Mouse (Mus musculus) cortical plate, adult 2 months (tissue): ENCODE data around the gene Slc46a2.

Experiments used
- CTCF ChIP-seq: fragments of 200-500 bp; IDR thresholded peaks from 2 replicates; pipeline ENCODE4 v1.5.1; 2011; ENCODE audit warnings: mild to moderate bottlenecking, control low read depth, low read length; ENCODE audit not compliant: insufficient read depth; ENCODE audit errors: extremely low read depth
- POLR2A ChIP-seq: fragments of 200-500 bp; IDR thresholded peaks from 2 replicates; pipeline ENCODE4 v1.6.1; 2011; ENCODE audit warnings: mild to moderate bottlenecking, low read length, control low read depth; ENCODE audit not compliant: insufficient read depth; ENCODE audit errors: extremely low read depth

DNA sequence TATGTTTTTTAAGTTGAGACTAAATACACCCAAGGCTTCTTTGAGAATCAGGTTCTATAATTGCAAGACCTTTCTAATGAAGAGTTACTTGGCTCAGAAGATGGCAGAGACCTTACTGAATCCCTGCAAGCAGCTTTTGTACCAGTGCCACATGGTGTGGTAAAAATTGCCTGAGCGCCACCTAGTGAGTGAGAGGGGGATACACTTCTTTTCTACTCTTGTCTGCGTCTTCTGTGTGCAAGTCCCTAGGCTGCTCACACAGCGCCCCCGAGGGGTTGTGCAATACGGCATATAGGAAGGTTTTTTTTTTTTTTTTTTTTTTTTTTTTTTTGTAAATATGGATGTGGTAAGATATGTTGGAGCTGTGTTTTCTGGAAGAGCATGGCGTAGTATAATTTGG is 13.5 kb upstream of the Slc46a2 start:
- peak; percentile 71 for TF ChIP-seq CTCF
- no peak for TF ChIP-seq POLR2A
